Mouse (Mus musculus) brown adipose tissue, adult 24 weeks (tissue): ENCODE results near the gene Il2rg. TPM values are rescaled to one million over a fixed set of nuclear protein-coding genes. Genes with fewer than 3 reads are reported as not detected.
A peak's percentile ranks its signal among the peaks of the same experiment; 100 is the strongest.

Experiments
- H3K27ac ChIP-seq: fragments of 200-500 bp; replicated peaks from 2 replicates; pipeline ENCODE4 v1.5.1; 2012; ENCODE audit warnings: low read depth, mild to moderate bottlenecking, low read length
- H3K4me1 ChIP-seq: fragments of 200-500 bp; 2 replicates; pipeline ENCODE4 v1.6.1; 2012; ENCODE audit warnings: low read length, mixed read lengths; ENCODE audit not compliant: control insufficient read depth, insufficient read depth, insufficient read length
- H3K4me3 ChIP-seq: fragments of 200-500 bp; 2 replicates; pipeline ENCODE4 v1.5.1; 2012; ENCODE audit warnings: low read depth, mild to moderate bottlenecking, low read length, moderate library complexity; ENCODE audit not compliant: insufficient read depth
- polyA plus RNA-seq: library from polyadenylated mRNA; stranded (reverse); fragments of >200 nt; gene quantifications from 2 replicates; pipeline ENCODE4 v1.2.4, GENCODE M21; 2012; ENCODE audit not compliant: missing spikeins, insufficient read depth, insufficient read length

Il2rg gene
- polyA plus RNA-seq: 2.9 and 5.0 TPM in 2 replicates

DNA sequence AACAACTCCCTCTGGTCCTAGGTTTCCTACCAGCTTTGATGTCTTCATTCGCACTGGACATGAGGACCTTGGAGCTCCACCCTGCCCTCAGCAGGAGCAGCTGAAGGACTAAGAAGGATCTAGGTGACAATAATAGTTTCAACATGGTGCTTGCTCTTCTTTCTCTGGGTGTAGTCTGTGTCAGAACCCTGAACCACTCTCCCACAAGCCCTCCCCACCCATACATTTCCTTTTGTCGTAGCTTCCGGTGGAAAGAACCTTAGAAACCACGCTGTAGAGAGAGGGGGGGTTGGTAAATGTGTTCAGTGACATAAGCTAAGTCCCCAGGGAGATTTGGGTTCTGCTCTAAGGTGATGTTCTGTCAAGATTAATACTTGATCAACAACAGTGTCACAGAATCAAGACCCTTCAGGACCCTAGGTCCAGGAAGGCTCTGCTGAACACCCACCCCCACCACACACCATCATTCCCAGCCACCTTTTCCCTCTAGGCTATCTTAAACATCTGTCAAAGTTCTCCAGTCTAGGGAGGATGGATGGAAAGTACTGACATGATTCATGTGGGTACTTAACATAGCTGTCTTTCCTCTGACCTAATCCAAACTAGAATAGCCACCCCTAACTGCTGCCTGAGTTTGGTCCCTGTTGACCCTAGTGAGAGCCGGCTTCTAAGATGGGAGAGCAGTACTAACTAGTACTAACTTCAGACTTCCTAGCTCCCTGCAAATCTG is at the start of gene Il2rg:
Il2rg (minus strand) TSS at position 231 of the 730 bp plus-strand sequence.
- H3K4me3 ChIP-seq: peak within 1 kb of the TSS; percentile 59
- no peaks in the 10 kb centered on the region for H3K4me1 ChIP-seq
- peak within 1 kb of the TSS; percentile 80 for H3K27ac ChIP-seq

DNA sequence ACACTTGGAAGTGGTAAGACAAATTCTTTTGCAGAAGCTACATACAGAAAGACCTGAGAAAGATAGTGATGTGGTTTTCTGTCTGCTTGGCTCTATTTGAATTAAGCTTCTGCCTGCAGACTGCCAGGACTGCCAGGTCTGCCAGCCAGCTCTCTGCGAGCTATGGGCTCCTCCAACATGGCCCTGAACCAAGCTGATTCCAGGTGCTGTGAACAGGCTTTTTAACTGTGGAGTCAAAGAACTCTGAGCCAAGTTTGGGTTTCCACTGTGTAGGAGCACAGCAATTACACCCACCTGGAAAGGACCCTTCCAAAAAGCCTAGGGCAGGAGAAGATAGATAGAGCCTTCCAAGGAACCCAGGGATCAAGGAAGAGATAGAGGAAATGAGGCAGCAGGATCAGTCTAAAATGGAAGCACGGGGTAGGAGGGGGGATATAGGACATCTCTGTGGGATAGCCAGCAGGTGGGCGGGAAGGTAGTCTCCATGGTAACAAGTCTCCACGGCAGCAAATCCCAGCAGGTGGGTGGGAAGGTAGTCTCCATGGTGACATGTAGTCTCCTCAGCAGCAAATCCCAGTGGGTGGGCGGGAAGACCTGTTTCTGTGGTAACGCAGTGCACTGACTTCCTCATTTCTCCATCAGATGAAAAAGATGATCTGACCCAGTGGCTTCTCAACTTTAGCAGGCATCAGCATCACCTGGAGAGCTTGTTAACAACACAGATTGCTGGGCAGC is 45.7 kb upstream of the Il2rg start:
- H3K27ac ChIP-seq: no peak overlapping the region
- H3K4me1 ChIP-seq: no peaks in the 10 kb centered on the region
- H3K4me3 ChIP-seq: no peak overlapping the region

DNA sequence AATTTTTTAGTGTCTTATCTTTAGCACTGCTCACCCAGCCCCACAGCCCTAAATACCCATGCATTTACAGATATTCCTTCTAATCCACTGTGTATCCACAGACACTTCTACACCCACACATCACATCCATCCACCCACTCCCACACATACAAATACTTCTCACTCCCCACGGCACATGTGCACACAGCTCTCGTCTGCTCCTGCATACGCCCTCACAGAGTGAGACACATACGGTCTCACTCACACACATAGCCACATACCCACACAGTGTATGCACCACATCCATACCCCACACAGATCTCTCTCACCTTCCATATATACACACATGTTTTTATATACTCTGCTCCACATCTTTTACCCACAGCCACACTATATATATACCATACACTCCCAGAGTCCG is 41.2 kb upstream of the Il2rg start:
- no peaks in the 10 kb centered on the region for H3K4me1 ChIP-seq
- no peak overlapping the region for H3K4me3 ChIP-seq
- no peak overlapping the region for H3K27ac ChIP-seq

DNA sequence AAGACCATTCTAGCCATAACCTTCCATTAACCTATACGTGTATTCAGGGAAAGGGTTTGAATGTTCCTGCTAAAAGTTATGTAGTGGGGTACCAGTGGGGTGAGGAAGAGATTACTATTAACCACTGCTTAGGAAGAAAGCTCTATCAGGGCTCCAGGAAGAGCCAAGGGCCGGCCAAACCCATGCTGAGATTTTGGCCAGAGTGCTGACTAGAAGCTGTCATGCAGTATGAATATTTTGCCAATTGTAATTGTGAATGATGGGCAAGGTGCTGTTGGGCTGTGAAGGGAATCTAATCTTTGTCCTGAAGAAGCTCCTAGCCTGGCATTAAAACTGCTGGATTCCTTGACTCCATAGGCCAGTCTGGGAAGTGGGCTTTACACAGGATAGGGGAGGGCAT is 36.6 kb upstream of the Il2rg start:
- no peak overlapping the region for H3K27ac ChIP-seq
- no peak overlapping the region for H3K4me3 ChIP-seq
- no peaks in the 10 kb centered on the region for H3K4me1 ChIP-seq

DNA sequence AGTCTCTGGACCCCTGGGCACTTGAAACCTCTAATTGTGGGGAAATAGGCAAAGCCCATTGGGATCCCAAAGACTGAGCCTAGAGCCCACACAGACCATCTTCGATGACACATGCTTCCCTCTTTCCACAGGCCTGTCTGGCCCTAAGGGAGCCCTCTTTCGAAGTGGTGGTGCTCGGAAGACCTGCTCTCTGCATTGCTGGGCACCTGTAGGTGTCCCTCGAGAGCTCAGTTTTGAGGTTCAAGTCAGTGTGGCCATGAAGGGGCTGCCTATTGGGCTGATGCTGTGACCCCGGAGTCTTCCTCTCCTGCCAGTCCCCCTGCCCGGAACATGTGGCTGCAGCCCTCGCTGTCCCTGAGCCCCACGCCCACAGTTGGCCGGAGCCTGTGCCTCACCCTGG is 33.6 kb upstream of the Il2rg start:
- H3K4me3 ChIP-seq: no peak overlapping the region
- no peak overlapping the region for H3K27ac ChIP-seq
- H3K4me1 ChIP-seq: no peaks in the 10 kb centered on the region; the same call in 1 of the 2 replicates

DNA sequence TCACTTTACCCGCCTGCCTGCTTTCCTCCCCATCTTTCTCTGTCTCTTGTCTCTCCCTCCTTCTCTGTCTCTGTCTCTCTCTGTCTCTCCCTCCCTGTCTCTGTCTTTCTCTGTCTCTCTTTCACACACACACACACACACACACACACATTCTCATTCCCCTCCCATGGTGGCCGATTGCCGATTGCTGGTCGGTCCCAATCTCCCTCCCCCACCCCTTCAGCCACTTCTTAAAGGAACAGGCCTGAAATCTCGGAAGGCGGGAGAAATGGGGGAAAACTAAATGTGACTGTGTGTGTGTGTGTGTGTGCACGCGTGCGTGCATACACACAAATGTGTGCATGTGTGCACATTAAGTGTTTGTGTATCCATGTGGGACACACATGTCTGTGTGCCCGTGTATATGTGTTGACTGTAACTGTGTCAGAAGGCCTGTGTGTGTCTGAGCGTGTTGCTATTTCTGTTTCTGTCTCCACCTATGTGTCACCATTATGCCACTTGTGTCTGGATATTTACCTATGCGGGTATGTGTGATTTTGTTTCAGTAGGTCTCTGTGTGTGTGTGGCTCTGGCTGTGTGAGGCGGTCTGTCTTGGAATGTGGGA is 32.5 kb upstream of the Il2rg start:
- no peaks in the 10 kb centered on the region; the same call in 1 of the 2 replicates for H3K4me1 ChIP-seq
- no peak overlapping the region for H3K4me3 ChIP-seq
- H3K27ac ChIP-seq: no peak overlapping the region

DNA sequence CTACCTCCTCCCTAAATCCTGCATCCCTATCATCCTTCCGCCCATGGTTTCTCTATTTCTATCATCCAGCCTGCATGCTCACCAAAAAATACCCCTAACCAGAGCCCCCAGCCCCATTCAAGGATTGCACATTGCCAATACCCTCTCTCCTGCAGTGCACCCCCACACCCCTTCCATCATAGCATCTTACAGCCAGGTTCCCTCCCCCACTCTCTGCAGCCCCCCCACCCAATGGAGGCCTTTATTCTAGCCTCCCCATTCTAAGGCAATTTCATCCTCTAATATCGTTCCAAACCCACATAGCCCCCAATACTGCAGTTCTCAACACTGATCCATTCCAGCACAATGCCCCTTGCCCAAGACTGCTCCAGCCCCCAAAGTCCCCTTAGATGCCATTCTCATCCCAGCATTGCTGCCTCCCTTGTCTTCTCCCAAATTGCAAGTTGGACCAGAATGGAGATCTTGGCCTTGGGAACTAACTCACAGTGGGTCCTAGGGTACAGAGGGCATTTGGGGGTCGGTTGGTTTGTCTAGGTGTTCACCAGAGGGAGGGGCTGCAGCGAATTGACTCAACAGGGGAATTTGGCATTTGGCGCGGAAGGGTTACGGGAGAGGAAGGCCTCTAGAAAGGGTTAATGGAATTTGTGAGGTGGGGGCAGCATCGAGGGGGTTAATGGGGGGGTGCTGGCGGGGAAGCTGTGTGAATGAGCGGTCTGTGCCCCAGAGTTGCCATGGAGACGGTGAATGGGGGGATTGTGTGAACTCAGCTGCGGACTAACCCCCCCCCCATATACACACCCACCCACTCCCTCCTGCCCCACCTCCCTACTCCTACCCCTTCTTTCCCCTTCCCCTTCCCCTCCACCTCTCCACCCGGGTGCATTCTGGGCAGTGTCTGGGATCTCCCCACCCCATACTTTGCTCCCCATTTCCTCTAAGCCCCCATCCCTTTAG is 31.7 kb upstream of the Il2rg start:
- Histone ChIP-seq H3K4me1 (no peaks in the 10 kb centered on the region; the same call in 1 of the 2 replicates), H3K27ac (no peak overlapping the region), H3K4me3 (no peak overlapping the region)

DNA sequence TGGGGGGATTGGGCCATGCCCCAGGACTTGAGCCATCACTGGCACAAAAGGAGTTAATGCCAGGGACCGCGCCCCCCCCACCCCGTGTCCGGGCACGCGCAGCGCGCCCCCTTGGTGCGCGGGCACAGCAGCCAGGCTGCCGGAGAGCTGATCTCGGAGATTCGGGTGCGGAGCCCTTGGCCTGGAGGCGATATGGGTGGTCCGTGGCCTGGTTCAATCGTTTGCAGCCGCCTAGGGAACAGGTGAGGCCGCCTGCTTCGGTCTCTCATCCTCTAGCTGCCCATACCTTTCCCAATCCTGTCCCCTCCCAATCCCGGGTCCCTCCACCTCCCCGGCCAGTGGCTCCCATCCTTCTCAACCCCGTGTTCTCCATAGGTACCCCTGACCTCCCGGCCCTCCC is 31.0 kb upstream of the Il2rg start, which contains the start of gene Nlgn3:
Nlgn3 (plus strand) TSS at position 114 of the 400 bp plus-strand sequence.
- H3K4me3 ChIP-seq: no peak within 1 kb of the TSS

DNA sequence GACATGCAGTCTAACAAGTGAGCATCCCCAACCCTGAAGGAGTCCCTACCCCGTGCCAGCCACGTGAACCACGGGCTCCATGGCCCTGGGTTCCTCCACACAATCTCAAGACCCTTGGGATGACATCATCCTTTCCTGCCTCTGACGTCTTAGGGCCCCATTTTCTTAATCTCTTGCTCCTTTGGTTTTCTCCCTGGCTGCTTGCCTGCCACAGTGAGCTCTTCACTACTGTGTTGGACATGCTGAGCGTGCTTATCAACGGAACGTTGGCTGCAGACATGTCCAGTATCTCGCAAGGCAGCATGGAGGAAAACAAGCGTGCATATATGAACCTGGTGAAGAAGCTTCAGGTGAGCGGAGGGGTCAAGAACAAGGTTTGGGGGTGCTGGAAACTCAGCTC is 22.1 kb upstream of the Il2rg start:
- Histone ChIP-seq H3K4me3 (no peak overlapping the region), H3K4me1 (no peaks in the 10 kb centered on the region), H3K27ac (no peak overlapping the region)

More for the DNA sequence above, 31.0 kb upstream of the Il2rg start, which contains the start of gene Nlgn3:
- Histone ChIP-seq H3K27ac (no peak within 1 kb of the TSS), H3K4me1 (no peaks in the 10 kb centered on the region; the same call in 1 of the 2 replicates)

DNA sequence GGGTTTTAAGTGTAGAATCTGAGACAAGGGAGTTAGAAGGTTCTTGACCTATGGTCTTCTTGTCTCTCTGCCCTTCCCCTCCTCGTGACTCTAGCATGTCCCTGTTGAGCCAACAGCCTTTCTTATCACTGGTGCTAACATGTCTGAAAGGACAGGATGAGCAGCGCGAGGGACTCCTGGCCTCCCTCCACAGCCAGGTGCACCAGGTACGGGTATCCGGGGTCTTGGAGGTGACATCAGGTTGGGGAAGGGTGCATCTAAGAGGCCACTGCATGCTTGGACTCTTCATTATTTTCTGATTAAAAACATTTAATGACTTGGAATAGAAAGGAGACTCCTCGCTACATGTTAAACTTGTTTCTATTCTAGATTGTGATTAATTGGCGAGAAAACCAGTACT is 21.0 kb upstream of the Il2rg start:
- no peak overlapping the region for H3K4me3 ChIP-seq
- H3K4me1 ChIP-seq: no peaks in the 10 kb centered on the region
- no peak overlapping the region for H3K27ac ChIP-seq

DNA sequence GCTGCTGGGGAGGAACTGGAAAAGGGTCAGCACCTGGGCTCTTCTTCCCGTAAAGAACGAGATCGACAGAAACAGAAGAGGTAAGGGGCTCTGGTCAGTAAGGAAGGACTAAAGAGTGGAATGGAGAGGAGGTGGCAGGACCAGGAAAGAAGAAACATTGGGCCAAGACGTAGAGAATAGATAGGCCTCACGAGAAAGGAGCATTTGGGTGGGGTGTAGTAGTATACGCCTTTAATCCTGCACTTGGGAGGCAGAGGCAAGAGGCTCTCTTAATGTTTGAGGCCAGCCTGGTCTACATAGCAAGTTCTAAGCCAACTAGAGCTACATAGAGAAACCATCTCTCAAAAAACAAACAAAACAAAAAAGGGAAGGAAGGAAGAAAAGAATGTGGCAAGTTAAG is 20.4 kb upstream of the Il2rg start:
- Histone ChIP-seq H3K4me3 (no peak overlapping the region), H3K4me1 (no peaks in the 10 kb centered on the region), H3K27ac (no peak overlapping the region)

DNA sequence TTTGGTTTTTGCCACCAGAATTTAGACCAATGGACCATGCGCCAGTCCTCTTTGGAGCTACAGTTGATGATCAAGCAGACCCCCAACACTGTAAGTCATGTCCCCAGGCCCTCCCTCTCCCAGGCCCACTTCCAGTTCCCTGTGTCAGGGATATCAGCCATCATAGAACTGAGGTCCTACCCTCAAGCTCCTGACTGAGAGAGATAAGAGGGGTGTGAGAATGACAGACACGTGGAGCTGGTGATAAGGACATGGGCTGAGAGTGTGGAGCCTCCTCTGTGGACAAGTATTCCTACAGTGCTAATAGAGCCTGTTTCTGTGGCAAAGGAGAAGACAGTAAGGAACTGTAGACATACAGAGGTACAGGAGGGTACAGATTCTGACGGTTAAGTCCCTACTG is 19.5 kb upstream of the Il2rg start:
- Histone ChIP-seq H3K27ac (no peak overlapping the region), H3K4me1 (no peaks in the 10 kb centered on the region), H3K4me3 (no peak overlapping the region)

DNA sequence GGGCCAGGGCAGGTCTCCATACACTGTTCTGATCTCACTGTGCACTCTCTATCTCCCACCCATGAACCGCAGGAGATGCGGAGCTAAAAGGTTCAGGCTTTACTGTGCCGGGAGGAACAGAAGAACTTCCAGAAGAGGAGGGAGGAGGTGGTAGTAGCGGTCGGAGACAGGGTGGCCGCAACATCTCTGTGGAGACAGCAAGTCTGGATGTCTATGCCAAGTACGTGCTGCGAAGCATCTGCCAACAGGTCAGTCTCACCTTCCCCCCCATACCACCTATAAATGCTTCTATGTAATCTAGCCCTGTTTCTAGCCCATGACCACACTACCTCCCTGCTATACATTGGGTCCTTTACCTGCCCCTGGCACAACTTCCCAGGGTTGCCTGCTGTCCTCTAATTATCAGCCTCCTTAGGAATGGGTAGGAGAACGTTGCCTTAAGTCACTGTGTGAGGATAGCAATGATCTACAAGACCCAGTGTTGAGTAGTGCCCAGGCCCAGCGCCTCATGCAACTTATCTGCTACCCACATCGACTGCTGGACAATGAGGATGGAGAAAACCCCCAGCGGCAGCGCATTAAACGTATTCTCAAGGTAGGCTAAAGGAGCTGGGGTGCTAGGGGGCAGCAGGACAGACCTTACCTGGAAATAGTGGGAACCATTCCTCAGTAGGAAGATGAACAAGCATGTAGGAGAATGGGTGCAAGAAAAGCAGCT is 18.1 kb upstream of the Il2rg start:
- H3K4me1 ChIP-seq: no peaks in the 10 kb centered on the region
- H3K27ac ChIP-seq: no peak overlapping the region

DNA sequence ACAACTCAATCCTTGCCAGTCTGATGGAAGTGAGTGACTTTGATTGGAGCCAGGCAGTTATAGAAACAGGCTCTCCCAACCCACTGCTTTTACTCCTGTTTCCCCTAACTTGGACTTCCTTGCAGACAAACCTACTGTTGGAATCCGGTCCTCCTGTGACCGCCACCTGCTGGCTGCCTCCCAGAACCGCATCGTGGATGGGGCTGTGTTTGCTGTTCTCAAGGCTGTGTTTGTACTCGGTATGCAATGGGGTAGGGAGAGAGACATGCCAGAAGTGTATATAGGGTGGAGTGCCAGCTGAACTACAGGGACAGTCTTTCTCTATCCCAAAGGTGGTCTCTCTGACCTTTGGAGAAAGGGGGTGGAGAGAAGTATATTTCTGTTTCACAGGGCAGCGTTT is 17.5 kb upstream of the Il2rg start:
- no peak overlapping the region for H3K4me3 ChIP-seq
- no peaks in the 10 kb centered on the region for H3K4me1 ChIP-seq
- no peak overlapping the region for H3K27ac ChIP-seq

More for the DNA sequence above, 18.1 kb upstream of the Il2rg start:
- H3K4me3 ChIP-seq: no peak overlapping the region
